Mouse (Mus musculus): ENCODE measurements around the gene Hal.

DNA sequence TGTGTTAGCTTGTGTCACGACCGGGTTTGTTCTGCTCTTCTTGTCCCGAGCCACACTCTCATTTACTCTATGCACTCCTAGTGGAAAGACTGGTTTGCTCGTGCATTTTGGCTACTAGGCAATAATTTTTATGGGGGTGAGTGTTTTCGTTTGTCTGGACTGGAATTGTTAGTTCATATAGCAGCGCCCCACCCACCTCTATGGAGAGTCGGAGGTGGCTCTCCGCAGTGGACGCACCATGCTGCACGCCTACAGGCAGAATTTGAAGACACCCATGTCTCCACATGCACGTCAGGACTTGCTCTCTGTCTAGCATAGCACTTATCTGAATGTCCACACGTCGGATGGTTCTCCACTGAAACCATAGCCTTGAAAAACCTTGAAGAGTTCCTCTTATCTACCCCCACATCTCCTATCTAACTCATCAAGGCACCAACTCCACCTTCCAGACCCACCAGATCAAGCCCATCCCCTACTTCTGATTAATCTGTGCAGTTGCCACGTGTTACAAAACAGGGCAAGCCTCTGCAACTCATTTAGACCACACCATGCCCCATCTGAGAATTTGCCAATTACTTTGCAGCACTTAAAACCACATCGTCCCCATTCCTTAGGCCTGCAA lies 21.1 kb downstream of the Hal start:
- no peak for TF ChIP-seq CTCF (IDR thresholded peaks at IDR 0.05; ENCODE audit: extremely low read depth, insufficient read depth, insufficient read length, insufficient replicate concordance)
- no peak for TF ChIP-seq POLR2A (IDR thresholded peaks at IDR 0.05; ENCODE audit: low read depth, low read length)

Measured in spleen, adult 2 months (tissue).